Mouse (Mus musculus) liver, adult 2 months (tissue): ENCODE data around the gene Epb41l4b. TPM values are rescaled to one million over a fixed set of nuclear protein-coding genes. Genes with fewer than 3 reads are reported as not detected.

Experiments used
- DNase-seq: peaks from one replicate; pipeline ENCODE4 v3.0.0-alpha.2; 2011; ENCODE audit warnings: low read depth, low spot score; ENCODE audit errors: extremely low read depth
- H3K27ac ChIP-seq: fragments of 200-500 bp; replicated peaks from 2 replicates; pipeline ENCODE4 v1.5.1; 2012; ENCODE audit warnings: low read depth, mild to moderate bottlenecking, control low read depth, inconsistent platforms, low read length; ENCODE audit not compliant: insufficient read depth
- H3K27me3 ChIP-seq: fragments of 200-500 bp; 2 replicates; pipeline ENCODE4 v1.6.1; 2012; ENCODE audit warnings: mild to moderate bottlenecking, moderate library complexity, low read length, inconsistent platforms; ENCODE audit not compliant: control insufficient read depth, insufficient read depth
- H3K36me3 ChIP-seq: fragments of 200-500 bp; 2 replicates; pipeline ENCODE4 v1.6.1; 2012; ENCODE audit warnings: low read length, inconsistent platforms; ENCODE audit not compliant: control insufficient read depth, insufficient read depth
- H3K4me1 ChIP-seq: fragments of 200-500 bp; 2 replicates; pipeline ENCODE4 v1.6.1; 2011; ENCODE audit warnings: low read length; ENCODE audit not compliant: control insufficient read depth, insufficient read depth
- H3K4me3 ChIP-seq: fragments of 200-500 bp; 2 replicates; pipeline ENCODE4 v1.5.1; 2011; ENCODE audit warnings: low read depth, mild to moderate bottlenecking, control low read depth, low read length, moderate library complexity; ENCODE audit not compliant: insufficient read depth
- H3K79me2 ChIP-seq: fragments of 200-500 bp; 2 replicates; pipeline ENCODE4 v1.6.1; 2012; ENCODE audit warnings: inconsistent platforms, mild to moderate bottlenecking, low read length, moderate library complexity; ENCODE audit not compliant: control insufficient read depth, insufficient read depth
- H3K9ac ChIP-seq: fragments of 200-500 bp; 2 replicates; pipeline ENCODE4 v1.6.1; 2012; ENCODE audit warnings: low read depth, mild to moderate bottlenecking, control low read depth, inconsistent platforms, low read length
- CTCF ChIP-seq: fragments of 200-500 bp; IDR thresholded peaks from 2 replicates; pipeline ENCODE4 v1.5.1; 2011; ENCODE audit warnings: low read depth, low read length, control low read depth
- POLR2A ChIP-seq: fragments of 200-500 bp; IDR thresholded peaks from 2 replicates; pipeline ENCODE4 v1.6.1; 2011; ENCODE audit warnings: low read length, control low read depth; ENCODE audit not compliant: insufficient read depth; ENCODE audit errors: extremely low read depth
- WGBS: fragments of 180-500 bp; shearing (Covaris S2); methylation state at CpG from one replicate; pipeline ENCODE4 v1.1.7; 2018; 5-methylcytosine and 5-hydroxymethylcytosine counted together
- polyA plus RNA-seq: library from polyadenylated mRNA; depleted of rRNA; stranded (reverse); fragments of >200 nt; gene quantifications from 2 replicates; pipeline ENCODE4 v1.2.3, GENCODE M21; 2012
- total RNA-seq: library from RNA; depleted of rRNA; stranded (reverse); fragments of >200 nt; gene quantifications from 2 replicates; pipeline ENCODE4 v1.2.3, GENCODE M21; 2014

Gene Epb41l4b
- total and polyA plus RNA-seq, 2 experiments, result 33.9 to 44.7 TPM

DNA sequence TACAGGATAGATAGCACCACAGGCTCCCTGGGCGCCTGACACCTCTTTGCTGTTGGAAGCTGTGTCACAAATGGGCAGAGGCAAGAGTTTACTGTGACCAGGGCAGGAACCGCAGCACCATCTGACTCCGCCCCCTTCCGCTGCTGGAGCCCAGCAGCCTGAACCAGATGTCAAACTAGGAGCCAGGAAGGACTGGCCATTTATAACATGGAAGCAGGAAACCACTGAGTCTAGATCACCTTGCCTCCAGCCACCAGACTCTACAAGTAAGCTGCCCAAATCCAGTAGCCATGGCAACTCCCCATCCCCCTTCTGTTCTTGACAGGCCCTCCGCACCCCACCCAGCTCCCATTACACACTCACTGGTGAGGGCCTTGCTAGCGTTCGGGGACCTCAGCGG is 102.8 kb downstream of the Epb41l4b start:
- Histone ChIP-seq H3K4me3 (no peak overlapping the region), H3K36me3 (no peaks in the 10 kb centered on the region), H3K27ac (no peak overlapping the region), H3K79me2 (no peaks in the 10 kb centered on the region), H3K27me3 (no peaks in the 10 kb centered on the region), H3K9ac (no peak overlapping the region), H3K4me1 (no peaks in the 10 kb centered on the region)
- 83% methylated on average over 8 of the region's 8 CpGs for WGBS
- TF ChIP-seq CTCF (no peak), POLR2A (no peak)
- no peak for DNase-seq

DNA sequence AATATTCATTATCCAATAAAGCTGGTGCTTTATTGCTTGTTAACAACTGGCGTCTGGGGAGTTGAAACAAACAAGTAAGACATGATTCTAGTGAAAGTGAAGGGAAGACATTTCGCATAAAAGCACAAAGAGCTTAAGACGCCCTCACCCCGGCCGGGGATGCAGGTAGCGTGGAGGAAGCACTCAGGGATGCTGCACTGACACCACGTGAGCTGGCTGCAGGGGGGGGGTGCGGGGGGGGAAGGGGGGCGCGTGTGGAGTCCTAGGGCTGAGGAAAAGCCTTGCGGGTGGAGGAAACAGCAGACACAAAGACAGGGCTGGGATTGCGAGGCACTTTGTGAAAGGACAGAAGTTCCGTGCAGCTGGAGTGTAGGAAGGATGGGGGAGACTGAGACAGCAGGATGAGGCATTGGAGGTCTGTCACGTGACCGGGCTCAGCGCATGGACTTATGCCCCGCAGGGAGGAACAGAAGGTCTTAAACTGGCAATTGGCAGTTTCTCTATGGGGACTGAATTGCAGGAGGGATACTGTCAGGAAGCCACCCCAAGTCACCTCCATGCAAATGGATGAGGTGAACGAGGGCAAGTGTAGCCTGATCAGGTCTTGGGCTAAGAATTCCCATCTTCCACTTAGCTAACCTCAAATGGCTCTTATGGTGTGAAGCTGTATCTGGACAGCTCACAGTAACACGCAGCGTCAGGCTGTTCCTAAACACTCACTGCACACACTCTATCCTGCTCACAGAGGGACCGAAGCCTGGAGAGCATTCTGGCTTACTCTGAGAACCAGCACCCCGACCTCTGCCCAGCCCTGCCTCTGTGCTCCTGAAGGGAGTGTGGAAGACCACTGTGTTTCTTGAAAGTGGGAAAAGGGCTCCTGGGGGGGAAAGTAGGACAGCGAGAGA is 103.9 kb downstream of the Epb41l4b start:
- no peak overlapping the region for H3K4me3 ChIP-seq
- TF ChIP-seq POLR2A (no peak), CTCF (no peak)
- H3K27ac ChIP-seq, result no peak overlapping the region
- DNase-seq, result no peak
- no peaks in the 10 kb centered on the region for H3K79me2 ChIP-seq
- H3K36me3 ChIP-seq, result no peaks in the 10 kb centered on the region
- no peaks in the 10 kb centered on the region for H3K27me3 ChIP-seq
- no peaks in the 10 kb centered on the region for H3K4me1 ChIP-seq
- no peak overlapping the region for H3K9ac ChIP-seq
- WGBS, result 39% methylated on average over 21 of the region's 23 CpGs

DNA sequence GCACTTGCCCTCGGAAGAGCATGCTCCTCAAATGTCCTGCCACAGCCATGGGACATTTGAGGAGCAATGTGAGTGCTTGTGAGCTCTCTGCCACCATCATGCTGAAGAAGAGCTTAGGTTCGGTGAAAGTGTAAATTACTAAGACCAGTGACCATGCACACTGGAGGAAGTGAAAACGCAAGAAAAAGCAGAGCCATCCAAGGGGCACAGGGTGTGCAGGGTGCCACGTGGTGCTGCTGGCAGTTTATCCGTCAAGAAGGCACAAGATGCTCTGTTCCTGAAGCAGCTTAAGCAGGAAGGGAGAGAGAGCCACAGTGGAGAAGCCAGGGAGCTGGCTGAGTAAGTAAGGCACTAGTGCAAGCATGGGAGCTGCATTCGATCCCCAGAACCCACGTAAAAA is 105.7 kb downstream of the Epb41l4b start:
- Histone ChIP-seq H3K36me3 (no peaks in the 10 kb centered on the region), H3K27ac (no peak overlapping the region), H3K4me3 (no peak overlapping the region), H3K4me1 (no peaks in the 10 kb centered on the region), H3K79me2 (no peaks in the 10 kb centered on the region), H3K27me3 (no peaks in the 10 kb centered on the region), H3K9ac (no peak overlapping the region)
- no peak for TF ChIP-seq POLR2A
- TF ChIP-seq CTCF, result no peak
- 77% methylated on average over 7 of the region's 7 CpGs for WGBS
- DNase-seq, result no peak

DNA sequence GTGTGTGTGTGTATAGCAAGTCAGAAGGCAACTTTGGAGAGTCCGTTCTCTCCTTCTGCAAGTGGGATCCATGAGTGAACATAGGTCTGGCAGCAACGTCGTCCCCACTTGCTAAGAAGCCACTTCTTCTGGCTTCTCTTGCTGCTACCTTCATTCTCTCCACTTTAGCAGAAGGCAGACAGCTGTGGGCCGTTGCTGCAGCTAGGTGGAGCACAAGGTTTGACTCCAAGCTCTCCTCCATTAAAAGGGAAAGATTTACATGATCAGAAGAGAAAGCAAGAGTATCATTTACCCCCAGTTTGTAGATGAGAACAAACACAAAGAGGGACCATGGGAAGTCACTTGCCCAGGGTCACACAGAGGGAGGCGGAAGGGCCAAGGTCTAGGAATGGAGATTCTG is 109.1 kb downstream of the Epb41l4b start:
- TF ChIP-seq POLR2A (no peak), CTCF (peak; percentile 42)
- Histone ChIP-seq H3K4me1 (no peaks in the 10 kb centered on the region), H3K4me3 (no peak overlapping the region), H3K9ac (no peak overlapping the region), H3K36me3 (no peaks in the 10 kb centered on the region), H3K27me3 (no peaks in the 10 kb centered on the region), H3K27ac (no peak overlapping the region), H3K79me2 (no peaks in the 10 kb centered on the region)
- WGBS, result 72% methylated on average over 5 of the region's 5 CpGs
- peak; percentile 24 for DNase-seq

DNA sequence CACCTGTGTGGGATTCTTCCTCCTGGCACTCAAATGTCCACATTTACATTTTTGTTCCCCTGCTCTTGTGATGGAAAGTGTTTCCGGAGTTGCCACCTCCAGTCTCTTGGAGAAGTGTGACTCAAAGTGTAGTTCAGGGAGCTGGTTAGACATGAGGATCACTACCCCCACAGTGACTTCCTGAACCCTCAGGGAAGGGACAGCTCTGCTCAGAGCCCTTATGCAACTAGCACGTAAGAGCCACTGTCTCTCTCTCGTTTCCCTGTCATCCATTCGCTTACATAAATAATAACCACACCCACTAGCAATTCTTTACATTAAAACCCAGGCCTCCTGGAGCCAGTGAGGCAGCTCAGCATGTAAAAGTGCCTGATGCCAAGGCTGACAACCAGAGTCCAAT is 111.8 kb downstream of the Epb41l4b start:
- 76% methylated on average over 4 of the region's 4 CpGs for WGBS
- TF ChIP-seq POLR2A (no peak), CTCF (no peak)
- no peaks in the 10 kb centered on the region for H3K27me3 ChIP-seq

DNA sequence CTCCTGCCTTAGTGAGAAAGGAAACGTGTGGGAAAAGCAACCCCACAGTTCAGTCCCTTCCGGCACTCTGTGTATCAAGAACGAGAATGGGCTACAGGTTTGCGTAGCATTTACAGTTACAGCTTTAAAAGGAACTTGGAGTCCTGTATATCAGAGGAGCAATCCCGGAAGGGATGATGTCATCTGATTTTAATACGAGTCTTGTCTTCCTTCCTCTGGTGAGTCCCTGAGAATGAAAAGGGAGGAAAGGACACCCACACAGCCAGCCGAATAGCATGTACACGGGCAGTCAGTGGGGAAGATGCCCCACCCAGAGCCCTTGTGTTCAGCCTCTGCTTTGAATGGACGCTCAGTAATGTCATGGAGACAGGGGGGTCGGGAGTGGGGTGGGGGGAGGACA is 115.3 kb downstream of the Epb41l4b start:
- no peak overlapping the region for H3K4me3 ChIP-seq
- no peak for DNase-seq
- H3K27me3 ChIP-seq, result no peaks in the 10 kb centered on the region
- H3K9ac ChIP-seq, result no peak overlapping the region
- H3K27ac ChIP-seq, result no peak overlapping the region
- H3K79me2 ChIP-seq, result no peaks in the 10 kb centered on the region
- no peaks in the 10 kb centered on the region for H3K36me3 ChIP-seq
- WGBS, result 65% methylated on average over 10 of the region's 10 CpGs
- TF ChIP-seq CTCF, result no peak
- no peak for TF ChIP-seq POLR2A
- no peaks in the 10 kb centered on the region for H3K4me1 ChIP-seq

More for the DNA sequence above, 111.8 kb downstream of the Epb41l4b start:
- Histone ChIP-seq H3K36me3 (no peaks in the 10 kb centered on the region), H3K4me1 (no peaks in the 10 kb centered on the region), H3K79me2 (no peaks in the 10 kb centered on the region), H3K27ac (no peak overlapping the region), H3K9ac (no peak overlapping the region), H3K4me3 (no peak overlapping the region)
- DNase-seq, result no peak
